Mouse (Mus musculus) kidney, postnatal 10 days (tissue): ENCODE data around the gene Nucb1.
"Not testable (repeated sequence)": the region's sequence is repeated elsewhere in the genome, so short reads cannot be mapped to it uniquely, and the experiment has no call there.

Experiments used
- DNase-seq: peaks from one replicate; pipeline ENCODE4 v3.0.0; 2021; ENCODE audit warnings: mixed read lengths

Nucb1 gene

DNA sequence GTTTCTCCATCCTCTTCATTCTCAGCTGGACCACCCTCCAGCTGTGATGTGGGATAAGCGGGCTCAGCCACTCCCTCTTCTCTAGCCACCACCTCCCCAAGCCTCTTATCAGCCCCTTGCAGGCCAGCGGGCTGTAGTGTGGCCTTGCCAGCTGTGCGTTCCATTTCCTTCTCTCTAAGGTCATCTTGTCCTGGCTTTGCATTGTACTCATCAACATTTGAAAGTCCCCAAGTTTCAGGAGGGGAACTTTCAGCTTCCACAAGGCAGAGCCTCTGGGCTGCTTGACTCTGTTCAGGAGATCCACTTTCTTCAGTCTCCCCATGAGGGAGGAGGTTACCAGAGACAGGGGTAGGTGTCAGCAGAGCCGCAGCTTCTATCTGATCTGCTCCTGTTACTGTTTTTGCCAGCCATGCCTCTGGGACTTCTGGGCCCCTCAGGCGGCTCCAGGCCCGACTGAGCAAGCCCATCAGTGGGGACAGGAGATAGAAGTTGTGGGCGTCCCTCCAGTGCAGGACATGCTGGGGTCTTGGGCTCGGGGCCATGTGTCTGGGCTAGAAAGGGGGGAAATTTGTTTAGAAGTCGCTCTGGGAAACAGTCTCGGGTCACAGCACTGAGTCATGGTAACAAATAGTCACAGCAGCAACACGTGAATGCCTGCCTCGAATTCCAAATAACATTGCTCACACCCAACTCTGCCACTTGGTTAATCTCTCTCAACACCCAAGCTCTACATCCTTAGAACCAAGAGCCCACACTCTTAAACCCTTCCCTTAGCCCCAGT is 14.8 kb upstream of the Nucb1 start:
- DNase-seq = peak; percentile 37

DNA sequence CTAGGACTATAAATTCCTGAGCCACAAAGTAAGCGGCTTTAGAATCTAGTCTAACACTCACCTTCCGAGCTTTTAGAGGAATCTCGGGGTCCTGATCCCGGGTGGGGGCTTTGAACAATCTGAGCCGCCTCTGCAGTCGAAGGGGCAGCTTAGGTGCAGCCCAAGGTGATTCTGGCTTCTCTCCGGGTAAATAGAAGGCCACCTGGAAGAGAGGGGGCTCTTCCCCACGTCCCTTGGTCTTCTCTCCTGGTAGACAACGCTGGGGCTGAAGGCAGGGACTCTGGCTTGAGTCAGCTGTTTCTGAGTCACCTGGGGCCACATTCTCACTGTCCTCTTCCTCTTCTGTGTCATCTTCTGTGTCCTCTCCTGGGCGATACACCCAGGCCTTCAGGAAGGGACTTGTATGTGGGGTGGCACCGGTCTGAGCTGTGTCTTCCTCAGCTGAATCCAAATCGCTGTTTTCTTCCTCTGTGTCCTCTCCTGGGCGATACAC is 13.5 kb upstream of the Nucb1 start:
- peak; percentile 15 for DNase-seq

- DNase-seq = peak; percentile 37
These were observed 12.9 kb upstream of the Nucb1 start for GRCm38 (mm10) chr7:45522957-45523676.

DNA sequence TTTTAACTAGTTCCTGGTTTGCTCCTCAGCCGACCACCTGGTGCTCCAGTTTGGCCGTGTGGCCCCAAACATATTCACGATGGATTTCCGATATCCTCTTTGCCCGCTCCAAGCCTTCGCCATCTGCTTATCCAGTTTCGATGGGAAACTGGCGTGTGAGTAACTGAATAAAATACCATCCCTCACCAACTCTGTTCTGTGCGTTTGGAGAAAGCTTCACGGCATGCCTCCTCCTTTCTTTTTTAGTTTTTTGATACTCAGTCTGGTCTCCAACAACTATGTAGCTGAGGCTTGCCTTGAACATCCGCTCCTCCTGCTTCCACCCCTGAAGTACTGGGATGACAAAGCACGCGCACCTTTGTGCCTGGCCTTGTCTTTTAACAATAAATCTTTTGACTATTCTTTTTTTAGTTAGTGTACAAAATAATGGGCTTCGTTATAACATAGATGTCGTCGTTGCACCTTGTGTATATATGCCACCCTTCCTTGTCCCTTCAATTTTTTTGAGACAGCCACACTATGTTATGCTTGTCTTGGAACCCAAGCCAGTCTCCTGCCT is 12.1 kb upstream of the Nucb1 start:
- no peak for DNase-seq

GRCm38 (mm10) chr7:45521728-45522184 is 11.6 kb upstream of the Nucb1 start:
- DNase-seq = peak; percentile 93

DNA sequence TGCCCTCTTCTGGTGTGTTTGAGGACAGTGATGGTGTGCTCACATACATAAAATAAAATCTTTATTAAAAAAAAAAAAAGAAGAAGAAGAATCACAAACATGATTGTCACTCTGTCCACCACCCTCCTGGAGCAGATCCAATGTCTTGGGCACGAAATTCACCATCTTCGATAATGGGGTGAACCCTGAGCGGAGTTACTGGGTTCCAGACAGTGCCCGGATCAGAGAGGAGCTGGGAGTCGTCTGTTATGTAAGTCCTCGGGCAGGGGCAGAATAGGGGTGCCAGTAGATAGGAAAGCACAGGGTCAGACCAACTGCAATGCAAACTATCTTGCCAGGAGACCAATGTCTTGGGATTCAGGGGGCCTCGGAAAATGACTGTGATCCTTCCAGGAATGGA is 10.4 kb upstream of the Nucb1 start:
- no peak for DNase-seq

- no peak for DNase-seq
These were observed 9.3 kb upstream of the Nucb1 start for GRCm38 (mm10) chr7:45519345-45520120.

DNA sequence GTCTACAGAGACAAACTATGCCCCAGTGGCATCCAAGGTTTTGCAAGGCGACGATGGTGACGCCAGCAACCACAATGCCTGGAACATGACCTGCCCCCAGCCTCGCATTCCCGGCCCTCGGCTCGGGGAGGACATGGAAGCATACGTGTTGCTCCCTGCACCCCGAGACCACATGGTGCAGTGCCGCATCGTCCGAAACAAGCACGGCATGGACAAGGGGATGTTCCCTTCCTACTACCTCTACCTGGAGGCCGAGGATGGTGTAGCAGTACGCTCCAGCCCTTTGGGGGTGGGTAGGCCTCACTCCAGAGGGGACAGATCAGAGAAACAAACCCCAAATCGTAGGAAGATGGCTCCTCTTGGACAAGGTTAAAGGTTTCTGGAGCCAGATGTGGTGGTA is 8.4 kb upstream of the Nucb1 start:
- no peak for DNase-seq

GRCm38 (mm10) chr7:45516846-45517245 is 6.6 kb upstream of the Nucb1 start:
- not testable (repeated sequence) for DNase-seq

DNA sequence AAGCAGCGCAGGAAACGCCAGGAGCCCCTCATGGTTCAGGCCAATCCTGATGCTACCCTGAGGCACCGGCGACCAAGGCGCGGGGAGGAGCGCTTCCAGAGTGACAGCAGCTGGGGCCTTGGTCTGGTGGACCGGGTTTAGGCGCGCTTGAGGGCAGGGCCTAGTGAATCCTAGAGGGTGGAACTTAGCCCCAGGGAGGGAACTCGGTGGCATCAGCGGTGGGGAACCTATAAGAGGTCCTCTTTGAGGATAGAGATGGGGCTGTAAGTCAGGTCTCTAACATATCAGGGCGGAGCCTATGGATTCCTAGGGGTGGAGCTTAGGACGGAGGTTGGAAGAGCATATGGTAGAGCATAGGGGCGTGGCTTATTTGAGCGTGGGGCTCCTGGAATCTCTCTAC is 5.2 kb upstream of the Nucb1 start:
- DNase-seq = no peak

DNA sequence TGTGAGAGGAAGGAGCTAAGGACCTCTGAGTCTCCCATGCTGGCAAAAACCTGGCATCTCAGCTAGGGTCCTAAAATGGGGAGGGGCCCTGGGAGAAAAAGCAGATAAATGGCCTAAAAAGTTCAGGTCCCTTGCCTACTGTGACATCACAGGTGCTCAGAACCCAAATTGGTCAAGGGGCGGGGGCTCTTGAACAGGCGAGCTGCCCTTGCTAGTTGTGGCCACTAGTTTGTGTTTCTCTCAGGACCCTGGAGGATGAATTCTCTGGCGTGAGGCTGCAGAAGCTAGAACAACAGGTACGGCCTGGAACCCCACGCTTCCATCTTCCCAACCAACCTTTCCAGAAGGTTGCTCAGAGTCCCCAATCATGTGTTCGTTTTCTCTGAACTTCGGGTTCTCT is 4.2 kb upstream of the Nucb1 start:
- no peak for DNase-seq

GRCm38 (mm10) chr7:45509181-45509882 is 874 bp downstream of the Nucb1 start:
- DNase-seq = no peak

DNA sequence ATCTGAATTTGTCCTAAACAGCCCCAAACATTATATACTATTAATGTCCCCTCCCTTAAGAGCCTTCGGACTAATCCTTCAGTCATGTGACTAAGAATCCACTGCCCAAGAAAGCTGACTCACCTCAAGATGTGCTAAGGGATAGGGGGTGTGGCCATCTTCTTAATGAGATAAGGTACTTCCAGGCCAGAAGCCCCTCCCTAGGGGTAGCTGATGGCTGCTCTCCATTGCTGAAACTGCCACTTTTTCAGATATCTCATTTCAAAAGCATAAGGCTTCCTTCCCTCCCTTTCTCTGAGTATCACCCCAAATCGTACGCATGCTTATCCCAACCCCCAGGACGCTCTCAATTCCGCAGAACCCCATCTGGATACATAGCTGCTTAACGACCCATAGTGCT is 1.6 kb downstream of the Nucb1 start:
- DNase-seq = no peak

DNA sequence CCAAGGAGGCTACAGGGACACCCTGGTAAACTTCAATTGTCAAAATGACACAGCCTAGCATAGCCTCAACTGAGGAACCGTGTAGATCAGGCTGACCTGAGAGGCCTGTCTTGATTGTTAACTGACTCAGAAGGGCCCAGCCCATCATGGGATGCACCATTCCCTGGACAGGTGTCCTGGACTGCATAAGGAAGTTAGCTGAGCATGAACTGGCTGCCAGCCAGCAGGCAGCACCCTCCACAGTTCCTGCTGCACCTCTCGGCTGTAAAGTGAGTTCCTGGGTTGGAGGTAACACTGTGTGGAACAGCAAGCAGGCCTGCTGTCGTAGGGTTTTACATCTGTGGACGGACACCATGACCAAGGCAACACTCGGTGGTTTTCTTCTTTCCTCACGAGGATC is 2.6 kb downstream of the Nucb1 start:
- peak; percentile 53 for DNase-seq

DNA sequence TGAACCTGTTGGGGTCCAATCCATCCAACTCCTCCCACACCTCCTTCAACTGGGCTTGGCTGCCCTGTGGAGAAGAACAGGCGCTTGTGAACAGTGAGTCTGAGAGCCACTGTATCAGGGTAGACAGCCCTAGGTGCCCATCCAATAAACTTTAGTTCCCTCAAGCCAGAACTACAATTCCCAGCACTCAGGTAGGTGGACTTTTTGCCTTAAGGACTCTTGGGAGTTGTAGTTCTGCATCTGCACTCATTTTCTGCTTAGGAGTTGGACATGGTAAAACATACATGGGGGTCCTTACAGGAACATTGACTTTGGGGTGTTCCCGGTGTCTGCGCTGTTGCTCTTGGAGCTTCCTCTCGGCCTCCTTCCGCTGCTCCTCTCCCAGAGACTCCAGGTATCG is 11.8 kb downstream of the Nucb1 start:
- DNase-seq = no peak

DNA sequence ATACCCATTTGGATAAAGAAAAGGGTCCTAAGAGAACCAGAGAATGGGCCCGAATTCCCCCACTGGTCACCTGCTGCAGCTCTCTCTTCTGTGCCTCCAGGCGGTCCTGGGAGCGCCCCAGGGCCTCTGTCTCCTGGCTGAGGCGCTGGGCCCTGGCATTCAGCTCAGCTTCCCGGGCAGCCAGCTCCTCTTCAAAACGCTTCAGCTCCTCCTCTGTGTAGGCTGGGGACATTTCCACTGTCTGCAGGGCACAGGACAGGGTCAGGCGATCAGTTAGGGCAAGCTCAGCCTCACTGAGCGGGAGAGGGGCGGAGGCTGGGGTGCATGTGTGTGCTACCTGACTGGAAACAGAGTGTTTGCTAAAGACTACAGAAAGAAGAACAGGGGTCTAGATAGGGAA is 15.7 kb downstream of the Nucb1 start:
- no peak for DNase-seq

DNA sequence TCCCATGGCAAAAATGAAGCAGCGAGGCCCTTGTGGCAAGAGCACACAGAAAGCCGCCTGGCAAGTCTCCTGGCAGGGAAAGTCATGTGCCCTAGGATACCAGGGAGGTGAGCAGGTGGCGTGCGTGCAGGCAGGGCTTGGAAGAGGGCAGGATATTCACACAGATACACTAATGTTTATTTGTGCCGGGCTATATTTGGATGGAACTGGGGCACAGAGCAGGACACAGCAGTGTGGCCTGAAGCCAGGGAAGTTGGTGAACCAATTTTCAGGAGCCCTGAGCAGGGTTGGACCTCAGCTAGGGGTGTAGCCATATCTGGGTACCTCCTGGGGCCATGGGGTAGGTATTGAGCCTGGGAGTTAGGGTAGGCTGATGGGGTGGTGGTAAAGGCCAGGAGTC is 17.3 kb downstream of the Nucb1 start:
- DNase-seq = no peak

GRCm38 (mm10) chr7:45492225-45492844 is 17.9 kb downstream of the Nucb1 start:
- DNase-seq = no peak

GRCm38 (mm10) chr7:45491264-45491663 is 18.9 kb downstream of the Nucb1 start:
- DNase-seq = peak; percentile 61

DNA sequence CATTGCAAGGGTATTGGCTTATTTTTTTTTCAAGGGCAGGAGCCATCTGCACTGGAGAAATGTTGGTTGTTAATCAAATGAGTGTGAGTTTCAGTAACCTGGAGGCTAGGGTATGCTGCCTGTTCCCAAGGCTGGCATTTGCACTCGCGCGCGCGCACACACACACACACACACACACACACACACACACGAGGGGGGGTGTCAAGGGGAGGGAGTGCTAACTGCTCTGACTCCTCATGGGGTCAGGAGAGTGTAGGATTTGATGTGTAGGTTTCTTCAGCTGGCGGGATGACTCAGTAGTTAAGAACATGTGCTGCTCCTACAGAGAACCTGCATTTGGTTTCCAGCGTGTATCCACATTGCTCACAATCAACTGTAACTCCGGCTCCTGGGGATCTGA is 19.4 kb downstream of the Nucb1 start:
- peak; percentile 44 for DNase-seq

DNA sequence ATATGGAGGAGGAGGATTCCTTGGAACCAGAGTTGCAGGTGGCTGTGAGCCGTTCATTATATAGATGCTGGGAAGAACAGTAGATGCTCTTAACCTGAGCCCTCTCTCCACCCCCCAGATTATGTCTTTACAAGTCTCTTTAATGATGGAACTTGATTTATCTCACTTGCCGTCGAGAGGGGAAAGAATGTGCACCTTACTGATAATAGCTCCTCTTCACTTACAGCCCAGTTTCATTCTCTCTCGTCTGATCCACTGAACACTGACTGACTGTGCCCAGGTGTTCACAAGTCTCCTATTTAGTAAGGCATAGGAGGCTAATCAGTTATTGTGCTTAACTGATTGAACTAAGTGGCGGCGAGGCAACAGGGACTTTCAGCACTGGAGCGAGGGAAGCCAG is 20.6 kb downstream of the Nucb1 start:
- DNase-seq = no peak
